Mouse (Mus musculus): ENCODE data around the gene Pex11g. TPM values are rescaled to one million over a fixed set of nuclear protein-coding genes. Genes with fewer than 3 reads are reported as not detected.

Gene Pex11g
- total and polyA plus RNA-seq, 3 experiments = 0.35 to 1.4 TPM; not detected in 1

GRCm38 (mm10) chr8:3516450-3517116 is 49.1 kb upstream of the Pex11g start:
- Histone ChIP-seq H3K4me3 (ENCODE audit: control insufficient read depth in 1 of 2, insufficient read depth in 1 of 2, low read depth in 2 of 2, low read length in 2 of 2) (peak overlapping the region; percentile 64 to 68), H3K36me3 (ENCODE audit: control insufficient read depth in 1 of 2, insufficient read depth in 2 of 2, low read length in 2 of 2) (peaks cover 0 to 4% of the 10 kb centered on the region in 2 experiments; a peak in 2 of 4 replicates), H3K9me3 (replicated peaks; ENCODE audit: insufficient read depth, low read length) (no peaks in the 10 kb centered on the region), H3K27ac (ENCODE audit: control insufficient read depth, low read depth, low read length) (peak overlapping the region; percentile 38), H3K4me1 (ENCODE audit: control insufficient read depth in 1 of 2, insufficient read depth in 2 of 2, low read length in 2 of 2) (peaks cover 3% of the 10 kb centered on the region in 2 experiments; a peak in 2 of 4 replicates), H3K9ac (ENCODE audit: control insufficient read depth, low read depth, low read length, poor library complexity, severe bottlenecking) (peak overlapping the region; percentile 63), H3K27me3 (ENCODE audit: control insufficient read depth in 1 of 2, insufficient read depth in 2 of 2, low read length in 2 of 2) (no peaks in the 10 kb centered on the region), H3K79me2 (ENCODE audit: control insufficient read depth, insufficient read depth, low read length, poor library complexity) (no peaks in the 10 kb centered on the region)
- peak; percentile 93 for DNase-seq (ENCODE audit: low read depth, low spot score)
- TF ChIP-seq BHLHE40 (IDR thresholded peaks at IDR 0.05; ENCODE audit: borderline replicate concordance, low read depth, low read length) (0 out of 2 replicates have a peak, but pooled peaks have one; percentile 41), TCF12 (IDR thresholded peaks at IDR 0.05; ENCODE audit: low read depth, low read length) (0 out of 2 replicates have a peak, but pooled peaks have one; percentile 34), ZNF384 (IDR thresholded peaks at IDR 0.05; ENCODE audit: low read depth, low read length) (no peak), SMC3 (IDR thresholded peaks at IDR 0.05; ENCODE audit: low read depth, low read length) (peak; percentile 16; the same call in 1 of the 2 replicates), ETS1 (IDR thresholded peaks at IDR 0.05; ENCODE audit: low read depth, low read length) (no peak), ELF1 (IDR thresholded peaks at IDR 0.05; ENCODE audit: low read depth, low read length) (peak; percentile 71), MAZ (IDR thresholded peaks at IDR 0.05; ENCODE audit: low read depth, low read length) (peak; percentile 84), POLR2AphosphoS5 (IDR thresholded peaks at IDR 0.05; ENCODE audit: borderline replicate concordance, low read depth, low read length) (no peak), MXI1 (IDR thresholded peaks at IDR 0.05; ENCODE audit: low read depth, low read length) (peak; percentile 52), HCFC1 (IDR thresholded peaks at IDR 0.05; ENCODE audit: low read depth, low read length) (peak; percentile 100), TBP (IDR thresholded peaks at IDR 0.05; ENCODE audit: low read depth, low read length) (0 out of 2 replicates have a peak, but pooled peaks have one; percentile 9), MYC (IDR thresholded peaks at IDR 0.05; ENCODE audit: low read depth, low read length) (peak; percentile 82), POLR2A (IDR thresholded peaks at IDR 0.05; ENCODE audit: control insufficient read depth in 1 of 2, insufficient read depth in 1 of 2, low read depth in 1 of 2, low read length in 2 of 2, poor library complexity in 1 of 2) (peak; percentile 25 to 58; a peak in 2 of 4 replicates), SIN3A (IDR thresholded peaks at IDR 0.05; ENCODE audit: low read length) (peak; percentile 74), NRF1 (IDR thresholded peaks at IDR 0.05; ENCODE audit: insufficient read depth, low read depth, low read length, poor library complexity, severe bottlenecking) (peak; percentile 55; the same call in 1 of the 2 replicates), MAFK (IDR thresholded peaks at IDR 0.05; ENCODE audit: borderline replicate concordance, low read depth, low read length) (no peak), CHD1 (IDR thresholded peaks at IDR 0.05; ENCODE audit: low read depth, low read length) (no peak), MYB (IDR thresholded peaks at IDR 0.05; ENCODE audit: low read depth, low read length) (no peak), MAX (IDR thresholded peaks at IDR 0.05; ENCODE audit: low read length) (peak; percentile 70), E2F4 (IDR thresholded peaks at IDR 0.05; ENCODE audit: borderline replicate concordance, low read depth, low read length) (no peak), USF2 (IDR thresholded peaks at IDR 0.05; ENCODE audit: borderline replicate concordance in 1 of 2, insufficient read depth in 1 of 2, low read depth in 1 of 2, low read length in 2 of 2) (no peak), RCOR1 (IDR thresholded peaks at IDR 0.05; ENCODE audit: low read depth, low read length) (peak; percentile 60; the same call in 1 of the 2 replicates), CHD2 (IDR thresholded peaks at IDR 0.05; ENCODE audit: low read length) (peak; percentile 99), CTCF (IDR thresholded peaks at IDR 0.05 in 2 of 3, conservative IDR thresholded peaks at IDR 0.05 in 1 of 3; ENCODE audit: control insufficient read depth in 1 of 3, insufficient read depth in 1 of 3, low read depth in 2 of 3, low read length in 3 of 3, poor library complexity in 1 of 3, severe bottlenecking in 1 of 3) (no peak), KAT2A (conservative IDR thresholded peaks at IDR 0.05; ENCODE audit: low read depth, low read length) (peak; percentile 94), USF1 (IDR thresholded peaks at IDR 0.05; ENCODE audit: low read depth, low read length) (peak; percentile 74)

Measured in MEL (cell line).